Mouse (Mus musculus) kidney, adult 2 months (tissue): ENCODE results near the gene Mthfd1.

Source experiments
- CTCF ChIP-seq: fragments of 200-500 bp; conservative IDR thresholded peaks from 2 replicates; pipeline ENCODE4 v1.5.1; 2011; ENCODE audit warnings: low read depth, mild to moderate bottlenecking, control low read depth, low read length, moderate library complexity, mixed read lengths; ENCODE audit not compliant: insufficient read depth, insufficient read length
- POLR2A ChIP-seq: fragments of 200-500 bp; IDR thresholded peaks from one replicate; pipeline ENCODE4 v1.6.1; 2011; ENCODE audit warnings: low read depth, low read length, control low read depth

GRCm38 (mm10) chr12:76366276-76366675 lies 111.2 kb downstream of the Mthfd1 start:
- TF ChIP-seq POLR2A, result no peak
- TF ChIP-seq CTCF, result no peak
